In genomic region chr6:115203029-115203428, GRCm38 (mm10) we compare ENCODE assay signal across 27 mouse cellular contexts. TPM values are rescaled to one million over a fixed set of nuclear protein-coding genes. Genes with fewer than 3 reads are reported as not detected.
DNase-seq lines count a peak whose midpoint lies in the region; ATAC-seq and TF ChIP-seq lines count a peak whose summit lies in the region.
"Had no signal": no experiment of that assay in that cellular context is flagged by ENCODE, and none has a peak within 500 bp of the region (broad histone marks: within the 10 kb centered on the region; RNA-seq: fewer than 3 reads in every experiment).

No protein-coding gene starts in this region.

- H3K36me3 ChIP-seq in liver, postnatal 0 days (replicated peaks; ENCODE audit: insufficient read depth, low read length), result no peaks in the 10 kb centered on the region
- H3K36me3 ChIP-seq in liver, embryonic 11.5 days (ENCODE audit: control insufficient read depth, insufficient read depth, low read length), result no peaks in the 10 kb centered on the region
- H3K36me3 ChIP-seq in neural tube, embryonic 15.5 days, result no peaks in the 10 kb centered on the region
- H3K36me3 ChIP-seq: embryonic facial prominence, embryonic 10.5 days; heart, embryonic 15.5 days; intestine, embryonic 15.5 days had no signal

- H3K27me3 ChIP-seq in liver, postnatal 0 days (ENCODE audit: insufficient read depth, low read length), result no peaks in the 10 kb centered on the region
- no peaks in the 10 kb centered on the region for H3K27me3 ChIP-seq in liver, embryonic 11.5 days (replicated peaks; ENCODE audit: control insufficient read depth, insufficient read depth, low read length)
- H3K27me3 ChIP-seq in neural tube, embryonic 15.5 days (replicated peaks), result no peaks in the 10 kb centered on the region
- H3K27me3 ChIP-seq: heart, embryonic 15.5 days; intestine, embryonic 15.5 days had no signal

- peak; percentile 21 for DNase-seq in embryo, embryonic 10.5 days (ENCODE audit: low spot score)
- DNase-seq in embryo, embryonic 9.5 days (ENCODE audit: extremely low spot score), result no peak
- no peak for DNase-seq in liver, postnatal 0 days
- no peak for DNase-seq in liver, embryonic 11.5 days (ENCODE audit: low spot score)
- peak; percentile 34 for DNase-seq in A20 (ENCODE audit: low read depth, low spot score)
- DNase-seq in ZHBTc4 (ENCODE audit: low read depth, low spot score), result peak; percentile 45
- DNase-seq in gastrocnemius, postnatal 4 days (ENCODE audit: low spot score in 2 of 2), result no peak
- DNase-seq: cerebellum, adult 11 months; cerebellum, postnatal 25 days; heart, adult 11 months; layer of hippocampus, adult 9-11 months; lung, postnatal 36 days; right cerebral cortex, postnatal 4 days had no signal

- ATAC-seq in liver, postnatal 0 days, result no peak
- no peak for ATAC-seq in liver, embryonic 11.5 days (replicated peaks; ENCODE audit: low FRiP score)
- no peak for ATAC-seq in neural tube, embryonic 15.5 days (ENCODE audit: low FRiP score)
- ATAC-seq: forebrain, embryonic 14.5 days; intestine, embryonic 15.5 days had no signal

- no peak overlapping the region for H3K4me2 ChIP-seq in liver, postnatal 0 days (ENCODE audit: low read depth, low read length)
- no peak overlapping the region for H3K4me2 ChIP-seq in liver, embryonic 11.5 days
- H3K4me2 ChIP-seq in neural tube, embryonic 15.5 days, result no peak overlapping the region
- H3K4me2 ChIP-seq: heart, embryonic 15.5 days; intestine, embryonic 15.5 days had no signal

- H3K9me3 ChIP-seq in liver, postnatal 0 days (ENCODE audit: low read length), result no peaks in the 10 kb centered on the region
- no peaks in the 10 kb centered on the region for H3K9me3 ChIP-seq in liver, embryonic 11.5 days (ENCODE audit: control insufficient read depth, low read length)
- no peaks in the 10 kb centered on the region for H3K9me3 ChIP-seq in neural tube, embryonic 15.5 days (replicated peaks)
- H3K9me3 ChIP-seq: embryonic facial prominence, embryonic 10.5 days; heart, embryonic 15.5 days; intestine, embryonic 15.5 days had no signal

- no peak overlapping the region for H3K9ac ChIP-seq in liver, postnatal 0 days (replicated peaks)
- no peak overlapping the region for H3K9ac ChIP-seq in liver, embryonic 11.5 days (ENCODE audit: low read depth, low read length)
- H3K9ac ChIP-seq in neural tube, embryonic 15.5 days (replicated peaks), result no peak overlapping the region
- H3K9ac ChIP-seq: heart, embryonic 15.5 days; intestine, embryonic 15.5 days had no signal

- no peak for TF ChIP-seq EP300 in liver, postnatal 0 days (IDR thresholded peaks at IDR 0.05; ENCODE audit: low read depth)

- peak; percentile 28 for TF ChIP-seq CTCF in liver, postnatal 0 days (IDR thresholded peaks at IDR 0.05; ENCODE audit: low read depth)

- H3K27ac ChIP-seq in liver, postnatal 0 days (ENCODE audit: low read depth), result no peak overlapping the region
- H3K27ac ChIP-seq in liver, embryonic 11.5 days (ENCODE audit: low read depth, low read length), result no peak overlapping the region
- H3K27ac ChIP-seq in neural tube, embryonic 15.5 days (replicated peaks), result no peak overlapping the region
- H3K27ac ChIP-seq: embryonic facial prominence, embryonic 10.5 days; heart, embryonic 15.5 days; intestine, embryonic 15.5 days had no signal

- WGBS in liver, postnatal 0 days (ENCODE audit: insufficient replicate concordance), result 64% methylated on average over 3 of the region's 3 CpGs
- 64% methylated on average over 3 of the region's 3 CpGs for WGBS in liver, embryonic 11.5 days
- WGBS in neural tube, embryonic 15.5 days, result 76% methylated on average over 3 of the region's 3 CpGs

- H3K4me3 ChIP-seq in liver, postnatal 0 days (ENCODE audit: low read depth, low read length), result no peak overlapping the region
- H3K4me3 ChIP-seq in liver, embryonic 11.5 days (ENCODE audit: low read depth, low read length), result no peak overlapping the region
- no peak overlapping the region for H3K4me3 ChIP-seq in neural tube, embryonic 15.5 days (replicated peaks)
- H3K4me3 ChIP-seq: embryonic facial prominence, embryonic 10.5 days; heart, embryonic 15.5 days; intestine, embryonic 15.5 days had no signal

- no peaks in the 10 kb centered on the region for H3K4me1 ChIP-seq in liver, postnatal 0 days (ENCODE audit: insufficient read depth)
- H3K4me1 ChIP-seq in liver, embryonic 11.5 days (replicated peaks; ENCODE audit: control insufficient read depth, insufficient read depth, low read length), result no peaks in the 10 kb centered on the region; the same call in 1 of the 2 replicates
- H3K4me1 ChIP-seq in neural tube, embryonic 15.5 days, result no peaks in the 10 kb centered on the region
- H3K4me1 ChIP-seq: embryonic facial prominence, embryonic 10.5 days; heart, embryonic 15.5 days; intestine, embryonic 15.5 days had no signal

RNA-seq across cellular contexts. Expression of gene Gm17482, which starts 24.1 kb away (rescaled TPM):
- not detected in 2 replicates for polyA plus RNA-seq in liver, postnatal 0 days (2015; fragmentation: Nextera tagmentation; extraction: Ambion mirVana)
- polyA plus RNA-seq in liver, embryonic 11.5 days (2014; fragmentation: Nextera tagmentation; extraction: Ambion mirVana), result not detected in 2 replicates
- not detected in 2 replicates for polyA plus RNA-seq in neural tube, embryonic 15.5 days (2015; fragmentation: Nextera tagmentation; extraction: Ambion mirVana)
- total RNA-seq in gastrocnemius, postnatal 4 days (2021), result not detected
- total RNA-seq: left cerebral cortex, postnatal 14 days had no signal
- polyA plus RNA-seq: C2C12; embryonic facial prominence, embryonic 10.5 days; forebrain, embryonic 14.5 days; heart, embryonic 15.5 days; hindbrain, embryonic 11.5 days; intestine, embryonic 15.5 days; kidney, embryonic 16.5 days; limb, embryonic 14.5 days; liver, embryonic 16.5 days; neural tube, embryonic 14.5 days; testis, adult 2 months; urinary bladder, adult 2 months had no signal

RNA-seq across cellular contexts. Expression of gene Timp4, which starts 49.0 kb away (rescaled TPM):
- 0.11 TPM in 1 of 2 replicates, not detected in the other for polyA plus RNA-seq in liver, postnatal 0 days (2015; fragmentation: Nextera tagmentation; extraction: Ambion mirVana)
- polyA plus RNA-seq in liver, embryonic 11.5 days (2014; fragmentation: Nextera tagmentation; extraction: Ambion mirVana), result 0.04 TPM in 1 of 2 replicates, not detected in the other
- 29.3 and 31.5 TPM in 2 replicates for polyA plus RNA-seq in neural tube, embryonic 15.5 days (2015; fragmentation: Nextera tagmentation; extraction: Ambion mirVana)
- 1 to 10 TPM; 1.4 to 2.7 TPM for total RNA-seq in gastrocnemius, postnatal 4 days (2021)
- polyA plus RNA-seq: liver, embryonic 16.5 days had no signal

Comparison
In these comparisons a context has a peak if more than half of its experiments do, and no peak if none do; other contexts are left out.
1. DNase-seq: peak in embryo, embryonic 10.5 days (single experiment), A20 (single experiment) and ZHBTc4 (single experiment); none in embryo, embryonic 9.5 days (single experiment), liver, postnatal 0 days (single experiment), liver, embryonic 11.5 days (single experiment) and gastrocnemius, postnatal 4 days (0 of 2).
2. RNA of gene Timp4, which starts 49.0 kb away (polyA plus RNA-seq): 29.3 to 31.5 TPM in neural tube, embryonic 15.5 days; 0.04 TPM in liver, embryonic 11.5 days and 0.11 TPM in liver, postnatal 0 days; every median in the first group is over 10 times any median in the second.